Mouse (Mus musculus): ENCODE measurements around the gene Fbxo8.

- no peak for TF ChIP-seq CTCF (IDR thresholded peaks at IDR 0.05; ENCODE audit: low read depth)
- no peak for TF ChIP-seq EP300 (IDR thresholded peaks at IDR 0.05; ENCODE audit: low read depth)
Measured at GRCm38 (mm10) chr8:56540706-56541105, 10.2 kb upstream of the Fbxo8 start.

All from liver, embryonic 14.5 days (tissue).